Mouse (Mus musculus) testis, adult 2 months (tissue): ENCODE data around the gene Atg4c.

Experiments
- CTCF ChIP-seq: fragments of 200-500 bp; IDR thresholded peaks from 2 replicates; pipeline ENCODE4 v1.5.1; 2012; ENCODE audit warnings: low read depth, mild to moderate bottlenecking, inconsistent platforms, low read length, moderate library complexity; ENCODE audit not compliant: control insufficient read depth, insufficient read depth, insufficient replicate concordance
- POLR2A ChIP-seq: fragments of 200-500 bp; IDR thresholded peaks from 2 replicates; pipeline ENCODE4 v1.6.1; 2012; ENCODE audit warnings: low read depth, mild to moderate bottlenecking, inconsistent platforms, low read length, moderate library complexity; ENCODE audit not compliant: control insufficient read depth

GRCm38 (mm10) chr4:99249826-99250225 lies 56.1 kb downstream of the Atg4c start:
- TF ChIP-seq CTCF = no peak
- TF ChIP-seq POLR2A = no peak
